In genomic region chr6:56271741-56272140, GRCm38 (mm10) we compare ENCODE assay signal across 22 mouse cellular contexts.
DNase-seq lines count a peak whose midpoint lies in the region; ATAC-seq and TF ChIP-seq lines count a peak whose summit lies in the region.
"Had no signal": no experiment of that assay in that cellular context is flagged by ENCODE, and none has a peak within 500 bp of the region (broad histone marks: within the 10 kb centered on the region; RNA-seq: fewer than 3 reads in every experiment).

No protein-coding gene starts in this region.

- peak; percentile 1 for DNase-seq in embryonic facial prominence, embryonic 14.5 days (ENCODE audit: low spot score)
- DNase-seq in embryonic facial prominence, embryonic 10.5 days (ENCODE audit: low spot score), result no peak
- DNase-seq in 3T3-L1 (ENCODE audit: low read depth, low spot score) (peak; percentile 11), NIH3T3 (ENCODE audit: low read depth) (peak; percentile 60)
- DNase-seq in brain, embryonic 14.5 days (ENCODE audit: low read depth), result peak; percentile 8
- no peak for DNase-seq in kidney, adult 18-20 months
- no peak for DNase-seq in adrenal gland, postnatal 10 days
- DNase-seq in layer of hippocampus, postnatal 25 days (ENCODE audit: extremely low spot score in 1 of 2, low spot score in 1 of 2), result no peak
- DNase-seq: adrenal gland, adult 8-10 months; adrenal gland, postnatal 25 days; cerebellum, adult 11 months; cerebellum, adult 18-20 months; cerebellum, adult 8-10 months; cerebellum, adult 9-11 months; cerebellum, postnatal 14 days; cerebellum, postnatal 36 days; embryo, embryonic 11 days; forebrain, postnatal 0 days had no signal

- no peaks in the 10 kb centered on the region for H3K9me3 ChIP-seq in embryonic facial prominence, embryonic 14.5 days (ENCODE audit: control insufficient read depth, low read length)
- no peaks in the 10 kb centered on the region for H3K9me3 ChIP-seq in embryonic facial prominence, embryonic 10.5 days
- H3K9me3 ChIP-seq: embryonic facial prominence, embryonic 12.5 days; embryonic facial prominence, embryonic 15.5 days; forebrain, embryonic 13.5 days had no signal

- WGBS in embryonic facial prominence, embryonic 14.5 days, result 70% methylated on average over 2 of the region's 2 CpGs
- WGBS in embryonic facial prominence, embryonic 10.5 days, result 87% methylated on average over 2 of the region's 2 CpGs

- H3K4me1 ChIP-seq in embryonic facial prominence, embryonic 14.5 days (ENCODE audit: control insufficient read depth, insufficient read depth, low read length), result no peaks in the 10 kb centered on the region
- no peaks in the 10 kb centered on the region for H3K4me1 ChIP-seq in embryonic facial prominence, embryonic 10.5 days
- H3K4me1 ChIP-seq: embryonic facial prominence, embryonic 12.5 days; embryonic facial prominence, embryonic 15.5 days; forebrain, embryonic 13.5 days had no signal

- no peak overlapping the region for H3K4me2 ChIP-seq in embryonic facial prominence, embryonic 14.5 days (ENCODE audit: low read depth, low read length)
- H3K4me2 ChIP-seq: embryonic facial prominence, embryonic 12.5 days; embryonic facial prominence, embryonic 15.5 days; forebrain, embryonic 13.5 days had no signal

- H3K4me3 ChIP-seq in embryonic facial prominence, embryonic 14.5 days (ENCODE audit: low read depth, low read length), result no peak overlapping the region
- H3K4me3 ChIP-seq in embryonic facial prominence, embryonic 10.5 days, result no peak overlapping the region
- H3K4me3 ChIP-seq: embryonic facial prominence, embryonic 12.5 days; embryonic facial prominence, embryonic 15.5 days; forebrain, embryonic 13.5 days had no signal

- no peak for TF ChIP-seq CTCF in brain, embryonic 14.5 days (IDR thresholded peaks at IDR 0.05; ENCODE audit: borderline replicate concordance, extremely low read depth, insufficient read depth, insufficient read length)

- no peaks in the 10 kb centered on the region for H3K36me3 ChIP-seq in embryonic facial prominence, embryonic 14.5 days (ENCODE audit: control insufficient read depth, insufficient read depth, low read length)
- H3K36me3 ChIP-seq in embryonic facial prominence, embryonic 10.5 days (replicated peaks), result no peaks in the 10 kb centered on the region
- H3K36me3 ChIP-seq: embryonic facial prominence, embryonic 12.5 days; embryonic facial prominence, embryonic 15.5 days had no signal

- H3K9ac ChIP-seq in embryonic facial prominence, embryonic 14.5 days (ENCODE audit: low read depth, low read length), result no peak overlapping the region
- H3K9ac ChIP-seq: embryonic facial prominence, embryonic 12.5 days; embryonic facial prominence, embryonic 15.5 days; forebrain, embryonic 13.5 days; forebrain, postnatal 0 days had no signal

- no peak for ATAC-seq in embryonic facial prominence, embryonic 14.5 days (ENCODE audit: low read depth)
- ATAC-seq: activated CD4-positive, CD25-positive, alpha-beta regulatory T cell, adult 4 months; forebrain, embryonic 13.5 days; forebrain, postnatal 0 days had no signal

- no peak overlapping the region for H3K27ac ChIP-seq in embryonic facial prominence, embryonic 14.5 days (replicated peaks; ENCODE audit: low read depth, low read length)
- H3K27ac ChIP-seq in embryonic facial prominence, embryonic 10.5 days (replicated peaks), result no peak overlapping the region
- H3K27ac ChIP-seq: embryonic facial prominence, embryonic 12.5 days; embryonic facial prominence, embryonic 15.5 days; forebrain, embryonic 13.5 days had no signal

- no peak for TF ChIP-seq POLR2A in brain, embryonic 14.5 days (IDR thresholded peaks at IDR 0.05; ENCODE audit: borderline replicate concordance, extremely low read depth, insufficient read depth, insufficient read length, poor library complexity, severe bottlenecking)

- H3K27me3 ChIP-seq in embryonic facial prominence, embryonic 14.5 days (replicated peaks; ENCODE audit: control insufficient read depth, insufficient read depth, low read length), result no peaks in the 10 kb centered on the region
- H3K27me3 ChIP-seq in embryonic facial prominence, embryonic 10.5 days (replicated peaks; ENCODE audit: low read depth, poor library complexity, severe bottlenecking), result no peaks in the 10 kb centered on the region
- H3K27me3 ChIP-seq: embryonic facial prominence, embryonic 12.5 days; embryonic facial prominence, embryonic 15.5 days; forebrain, embryonic 13.5 days had no signal

Comparison
In these comparisons a context has a peak if more than half of its experiments do, and no peak if none do; other contexts are left out.
1. DNase-seq: peak in embryonic facial prominence, embryonic 14.5 days (single experiment), 3T3-L1 (single experiment), NIH3T3 (single experiment) and brain, embryonic 14.5 days (single experiment); none in embryonic facial prominence, embryonic 10.5 days (single experiment), kidney, adult 18-20 months (single experiment), adrenal gland, postnatal 10 days (single experiment) and layer of hippocampus, postnatal 25 days (0 of 2).